Mouse (Mus musculus): ENCODE data around the gene Tor1aip2. TPM values are rescaled to one million over a fixed set of nuclear protein-coding genes. Genes with fewer than 3 reads are reported as not detected.

Gene Tor1aip2
- total RNA-seq, 2 experiments from 2014 or later: 48.4 to 55.1 TPM

- Histone ChIP-seq H3K4me3 (no peak overlapping the region), H3K27ac (no peak overlapping the region)
- no peak for DNase-seq (ENCODE audit: low spot score in 2 of 2)
- TF ChIP-seq CTCF (conservative IDR thresholded peaks at IDR 0.05): no peak
Measured at GRCm38 (mm10) chr1:156046688-156047087, 11.5 kb downstream of the Tor1aip2 start.

- no peak for DNase-seq (ENCODE audit: low spot score in 2 of 2)
- H3K4me3 ChIP-seq: no peak overlapping the region
- TF ChIP-seq CTCF (conservative IDR thresholded peaks at IDR 0.05): no peak
- no peak overlapping the region for H3K27ac ChIP-seq
Measured at GRCm38 (mm10) chr1:156058207-156058606, 23.0 kb downstream of the Tor1aip2 start.

DNA sequence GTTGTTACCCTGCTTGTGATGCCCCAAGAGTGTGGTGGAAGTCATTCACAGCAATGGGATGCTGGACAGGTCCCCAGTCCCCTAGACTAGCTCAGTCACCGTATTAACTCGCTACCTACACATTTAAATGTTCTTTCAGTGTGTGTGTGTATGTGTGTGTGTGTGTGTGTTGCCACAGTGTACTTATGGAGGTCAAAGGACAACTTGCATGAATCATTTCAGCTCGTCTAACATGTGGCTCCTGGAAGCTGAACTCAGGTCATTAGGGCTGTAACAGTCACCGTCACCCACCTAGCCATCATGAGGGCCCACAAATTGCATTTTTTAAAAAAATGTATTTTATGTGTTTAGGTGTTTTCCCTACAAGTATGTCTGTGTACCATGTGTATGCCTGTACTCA lies 27.0 kb downstream of the Tor1aip2 start:
- Histone ChIP-seq H3K27ac (no peak overlapping the region), H3K4me3 (no peak overlapping the region)
- no peak for DNase-seq (ENCODE audit: low spot score in 2 of 2)
- no peak for TF ChIP-seq CTCF (conservative IDR thresholded peaks at IDR 0.05)

DNA sequence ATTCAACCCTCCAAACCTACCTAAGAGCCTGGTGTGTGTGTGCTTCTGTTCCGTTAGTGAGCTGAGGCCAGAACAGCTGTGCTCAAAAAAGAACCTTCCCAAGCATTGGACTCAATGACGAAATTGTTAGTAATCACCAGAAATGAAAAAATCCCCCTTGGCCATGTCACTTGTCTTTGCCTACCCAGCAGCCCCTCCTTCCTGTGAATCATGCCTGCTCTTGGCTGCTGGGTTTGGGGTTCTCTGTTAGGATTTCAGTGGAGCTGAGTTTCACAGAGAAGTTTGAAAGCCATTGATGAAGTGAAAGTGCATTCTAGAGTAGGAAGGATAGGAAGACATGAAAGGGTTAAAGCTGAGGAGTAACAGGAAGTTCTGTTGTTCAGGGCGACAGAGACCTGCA lies 30.9 kb downstream of the Tor1aip2 start:
- TF ChIP-seq CTCF (conservative IDR thresholded peaks at IDR 0.05): no peak
- no peak overlapping the region for H3K27ac ChIP-seq
- H3K4me3 ChIP-seq: no peak overlapping the region
- no peak for DNase-seq (ENCODE audit: low spot score in 2 of 2)

- DNase-seq (ENCODE audit: low spot score in 2 of 2): no peak
- no peak for TF ChIP-seq CTCF (conservative IDR thresholded peaks at IDR 0.05)
- H3K27ac ChIP-seq: no peak overlapping the region
- no peak overlapping the region for H3K4me3 ChIP-seq
Measured at GRCm38 (mm10) chr1:156070106-156070505, 34.9 kb downstream of the Tor1aip2 start.

DNA sequence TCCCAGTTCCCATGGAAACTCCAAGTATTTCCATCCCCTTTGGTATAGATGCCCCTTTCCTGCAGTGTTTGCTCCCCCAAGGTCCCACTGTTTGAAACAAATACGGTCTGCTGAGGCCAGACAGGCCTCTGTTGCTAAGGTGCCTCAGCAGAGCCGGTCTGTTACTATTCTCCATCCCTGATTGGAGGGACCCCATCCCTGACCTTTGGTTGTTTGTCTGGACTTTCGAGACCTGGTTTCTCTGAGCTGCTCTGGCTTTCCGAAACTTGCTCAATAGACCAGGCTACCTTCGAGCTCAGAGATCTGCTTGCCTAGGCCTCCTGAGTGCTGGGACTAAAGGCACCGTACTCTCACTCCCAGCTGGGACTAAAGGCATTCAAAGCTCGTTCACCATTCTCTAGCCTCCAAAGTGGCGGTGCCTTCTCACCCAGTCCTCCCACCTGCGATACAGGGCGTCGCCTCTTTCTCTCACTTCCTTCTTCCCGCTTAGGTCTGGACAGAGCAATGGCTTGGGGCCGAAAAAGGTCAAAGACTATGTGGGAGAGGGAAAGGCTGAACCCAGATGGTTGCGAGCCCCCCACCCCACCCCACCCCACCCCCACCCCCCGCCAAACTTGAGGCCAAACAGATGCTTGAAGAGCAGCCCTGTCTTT lies 38.1 kb downstream of the Tor1aip2 start:
- Histone ChIP-seq H3K4me3 (no peak overlapping the region), H3K27ac (no peak overlapping the region)
- TF ChIP-seq CTCF (conservative IDR thresholded peaks at IDR 0.05): no peak
- DNase-seq (ENCODE audit: low spot score in 2 of 2): no peak

DNA sequence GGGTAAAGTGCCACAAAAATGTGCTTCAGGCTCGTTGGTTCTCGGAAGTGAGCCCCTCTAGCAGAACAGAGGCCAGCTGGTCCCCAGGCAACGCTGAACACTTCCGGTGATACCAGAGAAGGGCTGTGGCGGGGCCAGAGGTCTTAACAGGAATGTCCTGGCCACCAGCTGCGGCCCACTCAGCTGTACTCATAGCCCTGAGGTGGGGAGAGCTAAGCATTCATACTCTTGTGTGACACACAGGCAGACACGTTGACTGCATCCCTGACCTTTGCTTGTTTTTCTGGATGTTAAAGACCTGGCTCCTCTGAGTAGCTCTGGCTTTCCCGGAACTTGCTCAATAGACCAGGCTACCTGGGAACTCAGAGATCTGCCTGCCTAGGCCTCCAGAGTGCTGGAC lies 39.4 kb downstream of the Tor1aip2 start:
- TF ChIP-seq CTCF (conservative IDR thresholded peaks at IDR 0.05): no peak
- H3K27ac ChIP-seq: no peak overlapping the region
- DNase-seq (ENCODE audit: low spot score in 2 of 2): no peak
- no peak overlapping the region for H3K4me3 ChIP-seq

DNA sequence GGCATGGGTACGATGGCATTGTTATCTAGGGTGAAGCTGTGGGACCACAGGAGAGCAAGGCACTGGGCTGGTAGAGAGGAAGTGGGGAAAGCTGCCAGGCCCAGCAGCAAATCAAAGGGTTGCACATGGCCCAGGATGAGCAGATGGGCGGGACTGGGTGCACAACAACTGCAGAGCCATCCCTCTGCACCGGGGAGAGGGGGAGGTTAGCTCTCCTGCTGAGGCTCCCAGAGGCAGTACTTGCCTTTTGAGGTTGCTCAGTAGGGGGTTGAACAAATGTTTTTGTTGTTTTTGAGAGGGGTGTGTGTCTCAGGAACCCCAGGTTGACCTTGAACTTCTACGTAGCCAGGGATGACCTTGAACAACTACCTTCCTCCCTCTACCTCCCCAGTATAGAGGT lies 41.3 kb downstream of the Tor1aip2 start:
- Histone ChIP-seq H3K27ac (no peak overlapping the region), H3K4me3 (no peak overlapping the region)
- TF ChIP-seq CTCF (conservative IDR thresholded peaks at IDR 0.05): no peak
- DNase-seq (ENCODE audit: low spot score in 2 of 2): no peak

GRCm38 (mm10) chr1:156077655-156078054 lies 42.5 kb downstream of the Tor1aip2 start:
- H3K27ac ChIP-seq: no peak overlapping the region
- TF ChIP-seq CTCF (conservative IDR thresholded peaks at IDR 0.05): no peak
- no peak for DNase-seq (ENCODE audit: low spot score in 2 of 2)
- no peak overlapping the region for H3K4me3 ChIP-seq

DNA sequence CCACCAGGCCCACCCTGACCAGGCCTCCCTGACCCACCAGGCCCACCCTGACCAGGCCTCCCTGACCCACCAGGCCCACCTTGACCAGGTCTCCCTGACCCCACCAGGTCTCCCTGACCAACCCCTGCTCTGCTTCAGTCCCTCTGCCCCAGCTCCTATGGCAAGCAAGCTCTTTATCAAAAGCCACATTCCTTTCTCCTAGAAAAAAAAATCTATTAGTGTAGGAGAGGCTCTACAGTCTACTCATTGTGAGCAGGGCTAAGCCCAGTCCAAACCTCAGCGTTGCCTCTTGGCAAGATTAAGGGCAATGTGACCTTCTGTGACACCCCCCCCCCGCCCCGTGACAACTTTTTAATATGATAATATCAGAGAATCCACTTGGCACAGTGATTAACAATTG lies 49.4 kb downstream of the Tor1aip2 start:
- no peak for TF ChIP-seq CTCF (conservative IDR thresholded peaks at IDR 0.05)
- no peak for DNase-seq (ENCODE audit: low spot score in 2 of 2)
- no peak overlapping the region for H3K4me3 ChIP-seq
- H3K27ac ChIP-seq: no peak overlapping the region

- Histone ChIP-seq H3K4me3 (no peak overlapping the region), H3K27ac (no peak overlapping the region)
- DNase-seq (ENCODE audit: low spot score in 2 of 2): peak; percentile 38 to 56
- peak; percentile 91 for TF ChIP-seq CTCF (conservative IDR thresholded peaks at IDR 0.05)
Measured at GRCm38 (mm10) chr1:156085770-156086169, 50.6 kb downstream of the Tor1aip2 start.

- no peak for DNase-seq (ENCODE audit: low spot score in 2 of 2)
- H3K4me3 ChIP-seq: no peak overlapping the region
- no peak for TF ChIP-seq CTCF (conservative IDR thresholded peaks at IDR 0.05)
- no peak overlapping the region for H3K27ac ChIP-seq
Measured at GRCm38 (mm10) chr1:156087586-156087985, 52.4 kb downstream of the Tor1aip2 start.

GRCm38 (mm10) chr1:156089561-156089960 lies 54.4 kb downstream of the Tor1aip2 start:
- no peak for DNase-seq (ENCODE audit: low spot score in 2 of 2)
- no peak for TF ChIP-seq CTCF (conservative IDR thresholded peaks at IDR 0.05)
- H3K27ac ChIP-seq: no peak overlapping the region
- no peak overlapping the region for H3K4me3 ChIP-seq

GRCm38 (mm10) chr1:156090042-156090441 lies 54.8 kb downstream of the Tor1aip2 start:
- Histone ChIP-seq H3K27ac (no peak overlapping the region), H3K4me3 (no peak overlapping the region)
- no peak for TF ChIP-seq CTCF (conservative IDR thresholded peaks at IDR 0.05)
- DNase-seq (ENCODE audit: low spot score in 2 of 2): no peak
